Mouse (Mus musculus) forebrain, postnatal 0 days (tissue): ENCODE data around the gene Gm49355. TPM values are rescaled to one million over a fixed set of nuclear protein-coding genes. Genes with fewer than 3 reads are reported as not detected.

ENCODE experiments used
- ATAC-seq: fragments of 200-750 bp; cut with Nextera tagmentation; 2 replicates; pipeline ENCODE4 v1.8.0; 2017; ENCODE audit warnings: mild to moderate bottlenecking, moderate library complexity
- DNase-seq: peaks from one replicate; pipeline ENCODE4 v3.0.0-alpha.2; 2015
- H3K27ac ChIP-seq: fragments of 300-500 bp; sonication (generic); 2 replicates; pipeline ENCODE4 v1.5.1; 2014; ENCODE audit warnings: low read depth, mild to moderate bottlenecking, antibody characterized with exemption, low read length, moderate library complexity, mixed read lengths
- H3K27me3 ChIP-seq: fragments of 300-500 bp; sonication (generic); 2 replicates; pipeline ENCODE4 v1.6.1; 2014; ENCODE audit warnings: mild to moderate bottlenecking, low read length, mixed read lengths; ENCODE audit not compliant: insufficient read depth
- H3K36me3 ChIP-seq: fragments of 300-500 bp; sonication (generic); 2 replicates; pipeline ENCODE4 v1.6.1; 2014; ENCODE audit warnings: mild to moderate bottlenecking, moderate library complexity; ENCODE audit not compliant: insufficient read depth
- H3K4me1 ChIP-seq: fragments of 300-500 bp; sonication (generic); 2 replicates; pipeline ENCODE4 v1.6.1; 2014; ENCODE audit warnings: antibody characterized with exemption; ENCODE audit not compliant: insufficient read depth
- H3K4me2 ChIP-seq: fragments of 300-500 bp; sonication (generic); 2 replicates; pipeline ENCODE4 v1.6.1; 2014; ENCODE audit warnings: low read depth, mild to moderate bottlenecking, moderate library complexity
- H3K4me3 ChIP-seq: fragments of 300-500 bp; sonication (generic); 2 replicates; pipeline ENCODE4 v1.5.1; 2014; ENCODE audit warnings: low read depth, low read length, mixed read lengths
- H3K9ac ChIP-seq: fragments of 300-500 bp; sonication (generic); 2 replicates; pipeline ENCODE4 v1.6.1; 2014; ENCODE audit warnings: mild to moderate bottlenecking
- H3K9me3 ChIP-seq: fragments of 300-500 bp; sonication (generic); 2 replicates; pipeline ENCODE4 v1.6.1; 2016; ENCODE audit warnings: low read length
- CTCF ChIP-seq: sonication (generic); IDR thresholded peaks from 2 replicates; pipeline ENCODE4 v1.5.1; 2016; ENCODE audit warnings: antibody characterized with exemption, control low read depth, low read depth
- WGBS: fragments of 180-500 bp; shearing (Covaris S2); extraction: QIAGEN DNeasy Blood & Tissue Kit; methylation state at CpG from one replicate; pipeline ENCODE4 v1.1.7; 2014; 5-methylcytosine and 5-hydroxymethylcytosine counted together
- polyA plus RNA-seq: library from polyadenylated mRNA; unstranded; fragments of >200 nt; fragmentation: Nextera tagmentation; extraction: Ambion mirVana; gene quantifications from 2 replicates; pipeline ENCODE4 v1.2.1, GENCODE M21; 2015
- total RNA-seq: library from RNA; depleted of rRNA; stranded (reverse); fragments of >200 nt; gene quantifications from 2 replicates; pipeline ENCODE4 v1.2.3, GENCODE M21; 2014

Gene Gm49355
- total and polyA plus RNA-seq, 2 experiments from 2014 or later: 0.21 TPM; not detected in 1

- H3K9me3 ChIP-seq: no peaks in the 10 kb centered on the region
- 11% methylated on average over 23 of the region's 23 CpGs for WGBS
- 0 out of 2 replicates have a peak, but pooled peaks cover 2% of the 10 kb centered on the region for H3K4me1 ChIP-seq
- peak; percentile 58 for DNase-seq
- peaks cover 26% of the 10 kb centered on the region for H3K27me3 ChIP-seq
- peak overlapping the region; percentile 57 for H3K9ac ChIP-seq
- no peak for TF ChIP-seq CTCF
- no peaks in the 10 kb centered on the region for H3K36me3 ChIP-seq
- peak overlapping the region; percentile 87 for H3K27ac ChIP-seq
- ATAC-seq: no peak
- peak overlapping the region; percentile 56 for H3K4me2 ChIP-seq
- H3K4me3 ChIP-seq: peak overlapping the region; percentile 42
Measured at GRCm38 (mm10) chr14:12342458-12343131, 58.8 kb downstream of the Gm49355 start.

GRCm38 (mm10) chr14:12343451-12343941 lies 59.7 kb downstream of the Gm49355 start:
- Histone ChIP-seq H3K4me2 (peak overlapping the region; percentile 56), H3K9me3 (no peaks in the 10 kb centered on the region), H3K27me3 (peaks cover 32% of the 10 kb centered on the region), H3K27ac (peak overlapping the region; percentile 87), H3K9ac (peak overlapping the region; percentile 57), H3K4me1 (0 out of 2 replicates have a peak, but pooled peaks cover 2% of the 10 kb centered on the region), H3K36me3 (no peaks in the 10 kb centered on the region), H3K4me3 (peak overlapping the region; percentile 42)
- WGBS: 5% methylated on average over 20 of the region's 20 CpGs
- peak; percentile 69 for DNase-seq
- no peak for TF ChIP-seq CTCF
- ATAC-seq: no peak

- H3K27me3 ChIP-seq: peaks cover 37% of the 10 kb centered on the region
- no peaks in the 10 kb centered on the region for H3K4me1 ChIP-seq
- H3K4me2 ChIP-seq: peak overlapping the region; percentile 56
- H3K9ac ChIP-seq: peak overlapping the region; percentile 57
- no peak for TF ChIP-seq CTCF
- DNase-seq (peak; percentile 41), ATAC-seq (no peak)
- H3K9me3 ChIP-seq: no peaks in the 10 kb centered on the region
- H3K27ac ChIP-seq: peak overlapping the region; percentile 87
- no peaks in the 10 kb centered on the region for H3K36me3 ChIP-seq
- 6% methylated on average over 24 of the region's 24 CpGs for WGBS
- peak overlapping the region; percentile 42 for H3K4me3 ChIP-seq
Measured at GRCm38 (mm10) chr14:12344061-12344745, 60.4 kb downstream of the Gm49355 start.

- TF ChIP-seq CTCF: no peak
- Histone ChIP-seq H3K4me1 (no peaks in the 10 kb centered on the region), H3K27me3 (peaks cover 37% of the 10 kb centered on the region), H3K36me3 (no peaks in the 10 kb centered on the region), H3K4me3 (peak overlapping the region; percentile 42), H3K4me2 (peak overlapping the region; percentile 56), H3K27ac (peak overlapping the region; percentile 87), H3K9ac (peak overlapping the region; percentile 57), H3K9me3 (no peaks in the 10 kb centered on the region)
- ATAC-seq (0 out of 2 replicates have a peak, but pooled peaks have one; percentile 11), DNase-seq (peak; percentile 63)
- 1% methylated on average over 39 of the region's 39 CpGs for WGBS
Measured at GRCm38 (mm10) chr14:12344746-12345240, 61.0 kb downstream of the Gm49355 start.

- no peaks in the 10 kb centered on the region for H3K4me1 ChIP-seq
- H3K9me3 ChIP-seq: no peaks in the 10 kb centered on the region
- no peak for TF ChIP-seq CTCF
- ATAC-seq (peak; percentile 25), DNase-seq (peak; percentile 68)
- H3K9ac ChIP-seq: peak overlapping the region; percentile 57
- peak overlapping the region; percentile 42 for H3K4me3 ChIP-seq
- under 1% methylated on average over 40 of the region's 40 CpGs for WGBS
- H3K4me2 ChIP-seq: peak overlapping the region; percentile 56
- H3K27me3 ChIP-seq: peaks cover 33% of the 10 kb centered on the region
- peak overlapping the region; percentile 87 for H3K27ac ChIP-seq
- H3K36me3 ChIP-seq: no peaks in the 10 kb centered on the region
Measured at GRCm38 (mm10) chr14:12345241-12345921, 61.6 kb downstream of the Gm49355 start.

GRCm38 (mm10) chr14:12346011-12346864 lies 62.5 kb downstream of the Gm49355 start:
- Histone ChIP-seq H3K27ac (peak overlapping the region; percentile 87), H3K27me3 (peaks cover 33% of the 10 kb centered on the region), H3K9me3 (no peaks in the 10 kb centered on the region), H3K36me3 (no peaks in the 10 kb centered on the region), H3K4me1 (no peaks in the 10 kb centered on the region), H3K4me2 (peak overlapping the region; percentile 56), H3K9ac (peak overlapping the region; percentile 57), H3K4me3 (peak overlapping the region; percentile 42)
- under 1% methylated on average over 50 of the region's 50 CpGs for WGBS
- peak; percentile 68 for DNase-seq
- no peak for TF ChIP-seq CTCF
- peak; percentile 13; the same call in 1 of the 2 replicates for ATAC-seq
